Mouse (Mus musculus): ENCODE measurements at regions not wholly inside any gene's neighbourhood (a gene's known extent, or its start where the extent isn't known, plus 50 kb on each side); places are given as distances from the start of the nearest gene placed in this dataset.
A peak's percentile ranks its signal among the peaks of the same experiment; 100 is the strongest.
"Not testable (repeated sequence)": the region's sequence is repeated elsewhere in the genome, so short reads cannot be mapped to it uniquely, and the experiment has no call there.

DNA sequence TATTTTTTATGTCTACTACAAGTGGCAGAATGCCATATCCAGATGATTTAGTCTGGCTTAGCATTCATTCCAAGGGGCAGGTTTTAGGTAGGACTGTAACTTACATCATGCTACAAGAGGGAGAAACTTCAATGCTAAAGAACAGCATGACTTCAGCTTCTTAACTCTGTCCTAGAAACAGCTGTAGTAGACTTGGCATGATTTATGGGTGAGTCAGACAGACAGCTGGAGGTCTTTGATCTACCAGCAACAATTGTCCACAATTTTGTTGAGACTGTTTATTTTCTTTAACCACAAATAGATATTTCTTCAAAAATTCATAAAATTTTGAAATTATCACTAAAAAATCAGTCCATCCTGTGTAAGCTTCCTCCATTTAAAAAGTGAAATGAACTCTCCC, 781.7 kb upstream of the Man1a start:
- peak; percentile 1 for DNase-seq (ENCODE audit: low read depth, low spot score)

- peak; percentile 67 for DNase-seq (ENCODE audit: low read depth, low spot score)
Observed at GRCm38 (mm10) chr10:54841591-54841990, 765.2 kb upstream of the Man1a start.

GRCm38 (mm10) chr10:54839008-54839407, 762.6 kb upstream of the Man1a start:
- peak; percentile 3 for DNase-seq (ENCODE audit: low read depth, low spot score)

GRCm38 (mm10) chr10:54814604-54815122, 738.3 kb upstream of the Man1a start:
- DNase-seq (ENCODE audit: low read depth, low spot score): no peak

DNA sequence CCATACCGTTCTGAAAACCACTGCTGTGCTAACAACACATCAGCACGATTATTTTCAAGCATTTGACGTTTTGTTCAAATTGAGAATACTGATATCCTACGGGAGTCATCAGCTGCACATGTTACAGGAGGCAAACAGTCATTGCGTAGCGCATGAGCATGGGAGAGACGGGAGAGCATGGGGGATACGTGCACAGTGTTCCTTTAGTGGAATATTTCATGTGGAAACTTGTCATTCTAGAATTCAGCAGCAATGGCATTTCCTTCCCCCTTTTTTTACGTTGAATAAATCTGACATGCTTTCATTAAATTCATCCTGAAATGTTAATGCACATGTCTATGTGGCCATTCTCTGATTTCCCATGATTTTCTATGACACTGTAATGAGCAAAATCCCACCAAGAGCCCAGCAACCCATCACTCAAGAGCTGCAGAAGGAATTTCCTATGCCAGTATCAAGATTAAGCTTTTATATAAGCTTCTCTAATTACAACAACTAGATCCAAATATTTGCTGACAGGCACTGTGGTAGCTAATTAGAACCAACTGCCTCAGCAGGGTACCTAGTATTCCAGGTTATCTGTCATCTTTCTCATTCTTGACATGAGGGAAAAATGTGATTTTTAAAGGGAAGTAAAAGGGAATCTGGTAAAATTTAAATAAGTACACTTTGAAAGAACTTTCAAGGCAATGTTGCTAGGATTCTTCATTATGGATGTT, 723.2 kb upstream of the Man1a start:
- peak; percentile 8 for DNase-seq (ENCODE audit: low read depth, low spot score)

DNA sequence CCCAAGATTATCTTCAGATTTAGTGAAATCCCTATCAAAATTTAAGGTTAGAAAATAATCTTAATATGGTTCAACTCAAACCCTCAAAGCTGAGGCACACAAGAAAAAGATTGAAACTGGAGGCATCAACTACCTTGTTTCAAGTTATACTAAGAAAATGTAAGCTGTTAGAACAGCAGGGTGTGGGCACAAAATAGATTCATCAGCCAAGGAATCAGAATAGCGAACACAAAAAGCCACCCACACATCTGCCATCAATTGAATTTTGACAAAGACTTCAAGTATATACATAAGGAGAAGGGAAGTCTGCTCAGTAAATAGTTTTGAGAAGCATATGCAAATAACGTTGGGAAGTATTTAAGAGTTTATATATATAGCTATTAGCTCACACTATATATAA, 720.9 kb upstream of the Man1a start:
- peak; percentile 55 for DNase-seq (ENCODE audit: low read depth, low spot score)

DNA sequence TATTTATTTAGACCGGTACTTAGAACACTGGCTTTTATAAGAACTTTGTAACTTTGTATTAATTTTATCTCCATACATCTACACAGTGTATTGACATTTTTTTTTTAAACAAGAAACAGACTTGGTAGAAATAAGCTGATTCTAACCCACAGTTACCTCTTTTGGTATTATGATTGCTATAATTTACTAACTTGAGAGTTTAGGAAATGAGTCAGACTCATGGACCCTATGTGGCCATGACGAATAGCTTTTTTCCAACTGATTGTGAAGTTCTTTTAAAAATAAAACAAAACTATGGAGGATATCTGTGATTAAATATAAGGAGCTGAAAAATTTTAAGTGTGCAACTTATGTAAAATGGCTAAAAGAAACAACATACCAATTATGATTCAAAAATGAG, 684.7 kb upstream of the Man1a start:
- DNase-seq (ENCODE audit: low read depth, low spot score): no peak

DNA sequence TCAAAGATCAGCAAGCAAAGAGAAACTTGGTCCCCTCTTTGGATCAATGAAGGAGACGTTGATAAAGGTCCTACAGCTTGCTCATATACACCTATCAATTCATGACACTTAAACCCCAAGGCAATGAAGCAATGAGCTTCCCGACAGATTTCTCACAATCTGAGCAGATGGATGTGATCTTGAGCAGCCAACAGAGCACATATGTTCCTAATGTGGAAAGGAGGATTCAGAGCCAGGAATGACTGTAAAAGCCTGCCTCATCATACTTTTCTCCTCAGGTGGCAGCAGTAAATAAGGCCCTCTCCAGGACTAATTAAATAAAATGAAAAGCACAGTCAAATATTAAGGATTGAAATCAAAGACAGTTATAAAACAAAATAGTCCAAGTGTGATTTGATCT, 672.8 kb upstream of the Man1a start:
- peak; percentile 40 for DNase-seq (ENCODE audit: low read depth, low spot score)

DNA sequence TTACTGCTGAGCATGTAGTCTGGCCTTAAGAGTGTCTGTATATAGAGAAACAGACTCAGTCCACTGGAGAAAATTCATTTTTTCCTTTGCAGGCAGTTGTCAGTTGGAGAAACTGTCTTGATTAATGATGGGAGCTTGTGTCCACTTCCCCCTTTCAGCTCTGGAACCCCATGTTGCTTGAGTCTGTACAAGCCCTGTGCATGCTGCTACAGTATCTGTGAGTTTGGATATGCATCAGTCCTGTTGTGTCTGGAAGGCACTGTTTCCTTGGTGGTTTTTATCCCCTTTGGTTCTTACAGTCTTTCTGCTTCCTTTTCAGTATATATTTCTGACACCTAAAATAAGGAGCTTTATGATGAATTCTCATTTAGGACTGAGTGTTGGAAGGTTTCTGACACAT, 660.7 kb upstream of the Man1a start:
- no peak for DNase-seq (ENCODE audit: low read depth, low spot score)

GRCm38 (mm10) chr10:54712684-54713083, 636.3 kb upstream of the Man1a start:
- peak; percentile 40 for DNase-seq (ENCODE audit: low read depth, low spot score)

DNA sequence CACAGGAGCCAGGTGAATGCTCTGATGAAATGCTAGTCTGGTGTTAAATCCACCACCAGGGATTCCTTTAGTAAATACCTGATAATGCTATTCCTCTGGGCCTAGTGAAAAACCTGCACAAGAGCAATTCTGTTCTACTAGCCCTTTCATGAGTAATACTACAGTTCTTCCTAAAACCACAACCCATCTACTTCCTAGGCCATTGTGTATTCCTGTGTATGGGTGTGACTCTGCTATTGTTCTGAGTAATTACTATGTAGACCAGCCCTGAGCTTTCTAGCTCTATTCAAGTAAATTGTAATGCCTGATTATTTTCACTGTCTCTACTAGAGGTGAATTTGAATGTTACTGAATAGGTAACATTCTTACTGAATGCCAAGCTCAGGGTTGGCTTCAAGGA, 591.4 kb upstream of the Man1a start:
- DNase-seq (ENCODE audit: low read depth, low spot score): not testable (repeated sequence)

Measured in brain, adult 2 months (tissue).